Mouse (Mus musculus): ENCODE data around the gene Mansc4. TPM values are rescaled to one million over a fixed set of nuclear protein-coding genes. Genes with fewer than 3 reads are reported as not detected.

The Mansc4 gene
- total RNA-seq, 2 experiments from 2014 or later, result 0.33 TPM; not detected in 1

Other genes starting within 250 kb of the Mansc4 start
- not detected for gene Smco2, start 236.9 kb downstream of the Mansc4 start, total RNA-seq (2021)
- 100 to 1,000 TPM in 1 of 2 experiments, 10 to 100 TPM in 1; 97.4 to 115 TPM for gene Ppfibp1, start 198.5 kb downstream of the Mansc4 start, total RNA-seq (2021)
- gene 1700034J05Rik, start 132.6 kb downstream of the Mansc4 start, total RNA-seq (2021), result not detected
- gene Rep15, start 54.4 kb downstream of the Mansc4 start, total RNA-seq (2021), result 1 to 10 TPM; 1.2 to 1.4 TPM
- 100 to 1,000 TPM in 1 of 2 experiments, 10 to 100 TPM in 1; 84.7 to 108 TPM for gene Mrps35, start 44.3 kb downstream of the Mansc4 start, total RNA-seq (2021)
- gene Klhl42, start 4.3 kb upstream of the Mansc4 start, total RNA-seq (2021), result 10 to 100 TPM; 23.1 to 30.4 TPM
- gene Pthlh, start 177.2 kb upstream of the Mansc4 start, total RNA-seq (2021), result 1 to 10 TPM in 1 of 2 experiments, not detected in 1; 2.2 TPM